Mouse (Mus musculus): ENCODE measurements around the gene 5730596B20Rik. TPM values are rescaled to one million over a fixed set of nuclear protein-coding genes. Genes with fewer than 3 reads are reported as not detected.

5730596B20Rik gene
- 0.10 and 0.46 TPM in 2 replicates for polyA plus RNA-seq (2014; fragmentation: Nextera tagmentation; extraction: Ambion mirVana)

DNA sequence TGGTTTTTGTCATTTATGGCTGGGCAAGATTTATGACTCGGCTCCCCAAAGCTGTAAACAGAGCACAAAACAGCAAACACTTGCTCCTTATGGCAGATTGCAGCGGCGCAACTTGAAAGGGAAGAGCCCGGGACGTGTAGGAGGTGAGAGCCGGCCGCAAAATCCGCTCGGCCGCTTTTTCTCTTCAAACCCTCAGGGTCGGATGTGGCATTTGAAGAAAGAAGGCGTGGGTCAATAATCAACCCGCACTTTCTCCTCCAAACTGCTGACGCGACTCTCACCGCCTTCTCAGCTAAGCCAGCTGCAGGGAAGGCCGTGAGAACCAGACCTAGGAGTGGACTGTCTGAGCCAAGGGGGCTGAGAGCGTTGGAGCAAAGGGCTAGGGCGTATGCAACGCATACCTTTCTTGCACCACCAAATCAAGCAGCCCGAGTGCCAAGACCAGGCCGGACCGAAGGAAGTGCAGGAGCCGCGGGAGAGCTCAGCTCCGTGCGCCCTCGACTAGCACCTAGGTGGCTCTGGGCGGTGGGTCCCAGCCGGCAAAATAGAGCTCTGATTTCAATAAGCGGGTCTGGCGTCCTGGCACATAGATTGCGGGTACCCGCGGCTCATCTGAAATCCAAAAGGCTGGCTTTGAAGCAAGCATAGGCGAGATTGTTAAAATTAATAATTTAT lies at the start of gene 5730596B20Rik:
Gene 5730596B20Rik, plus strand, starts transcription at position 438 of the 675 bp plus-strand sequence.
- Histone ChIP-seq H3K9ac (ENCODE audit: low read depth, low read length) (peak within 1 kb of the TSS; percentile 43; the same call in 1 of the 2 replicates), H3K4me2 (ENCODE audit: low read depth, low read length) (peak within 1 kb of the TSS; percentile 36), H3K27me3 (replicated peaks; ENCODE audit: control insufficient read depth, insufficient read depth, low read length) (peaks cover 98% of the 10 kb centered on the region), H3K4me1 (ENCODE audit: control insufficient read depth, insufficient read depth, low read length) (no peaks in the 10 kb centered on the region), H3K9me3 (ENCODE audit: control insufficient read depth, low read length) (no peaks in the 10 kb centered on the region), H3K4me3 (ENCODE audit: low read depth, low read length) (peak within 1 kb of the TSS; percentile 30; the same call in 1 of the 2 replicates), H3K36me3 (ENCODE audit: control insufficient read depth, insufficient read depth, low read length) (no peaks in the 10 kb centered on the region), H3K27ac (replicated peaks; ENCODE audit: low read depth, low read length) (no peak within 1 kb of the TSS; the same call in 1 of the 2 replicates)
- ATAC-seq (ENCODE audit: low read depth) (no peak), DNase-seq (ENCODE audit: low spot score) (no peak)
- WGBS = 2% methylated on average over 36 of the region's 36 CpGs

GRCm38 (mm10) chr6:52137841-52138535 lies 39.3 kb upstream of the 5730596B20Rik start:
- H3K4me1 ChIP-seq (ENCODE audit: control insufficient read depth, insufficient read depth, low read length) = no peaks in the 10 kb centered on the region
- peak; percentile 66 for DNase-seq (ENCODE audit: low spot score)
- H3K4me2 ChIP-seq (ENCODE audit: low read depth, low read length) = no peak overlapping the region
- ATAC-seq (ENCODE audit: low read depth) = no peak
- H3K36me3 ChIP-seq (ENCODE audit: control insufficient read depth, insufficient read depth, low read length) = no peaks in the 10 kb centered on the region
- H3K9me3 ChIP-seq (ENCODE audit: control insufficient read depth, low read length) = no peaks in the 10 kb centered on the region
- H3K27ac ChIP-seq (replicated peaks; ENCODE audit: low read depth, low read length) = no peak overlapping the region
- H3K9ac ChIP-seq (ENCODE audit: low read depth, low read length) = no peak overlapping the region
- peaks cover 1% of the 10 kb centered on the region; the same call in 1 of the 2 replicates for H3K27me3 ChIP-seq (replicated peaks; ENCODE audit: control insufficient read depth, insufficient read depth, low read length)
- 64% methylated on average over 9 of the region's 9 CpGs for WGBS
- H3K4me3 ChIP-seq (ENCODE audit: low read depth, low read length) = no peak overlapping the region

DNA sequence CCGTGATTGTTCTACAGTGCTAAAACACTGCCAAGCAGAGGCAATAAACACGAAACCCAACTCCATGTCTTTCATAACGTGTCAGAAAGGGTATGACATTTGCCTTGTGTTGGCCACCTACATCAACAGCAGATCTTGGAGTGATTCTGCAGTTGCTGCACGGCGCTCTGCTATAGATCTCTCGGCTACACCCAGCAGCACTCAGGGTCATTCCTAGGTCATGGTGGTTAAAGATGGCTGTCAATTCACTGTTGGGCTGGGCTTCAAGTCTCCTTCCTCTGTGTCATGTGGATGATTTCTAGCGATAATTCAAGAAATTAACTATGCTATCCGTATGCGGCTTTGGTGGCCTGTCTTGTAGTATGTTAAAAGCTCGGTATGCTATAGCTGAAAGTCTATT lies 38.7 kb upstream of the 5730596B20Rik start:
- Histone ChIP-seq H3K9ac (ENCODE audit: low read depth, low read length) (no peak overlapping the region), H3K4me2 (ENCODE audit: low read depth, low read length) (no peak overlapping the region), H3K4me3 (ENCODE audit: low read depth, low read length) (no peak overlapping the region), H3K36me3 (ENCODE audit: control insufficient read depth, insufficient read depth, low read length) (no peaks in the 10 kb centered on the region), H3K4me1 (ENCODE audit: control insufficient read depth, insufficient read depth, low read length) (no peaks in the 10 kb centered on the region), H3K27ac (replicated peaks; ENCODE audit: low read depth, low read length) (no peak overlapping the region), H3K27me3 (replicated peaks; ENCODE audit: control insufficient read depth, insufficient read depth, low read length) (no peaks in the 10 kb centered on the region), H3K9me3 (ENCODE audit: control insufficient read depth, low read length) (no peaks in the 10 kb centered on the region)
- no peak for ATAC-seq (ENCODE audit: low read depth)
- no peak for DNase-seq (ENCODE audit: low spot score)
- 62% methylated on average over 10 of the region's 10 CpGs for WGBS

- no peaks in the 10 kb centered on the region for H3K27me3 ChIP-seq (replicated peaks; ENCODE audit: control insufficient read depth, insufficient read depth, low read length)
- no peaks in the 10 kb centered on the region for H3K4me1 ChIP-seq (ENCODE audit: control insufficient read depth, insufficient read depth, low read length)
- H3K9me3 ChIP-seq (ENCODE audit: control insufficient read depth, low read length) = no peaks in the 10 kb centered on the region
- DNase-seq (ENCODE audit: low spot score) = no peak
- H3K36me3 ChIP-seq (ENCODE audit: control insufficient read depth, insufficient read depth, low read length) = no peaks in the 10 kb centered on the region
- no peak overlapping the region for H3K4me3 ChIP-seq (ENCODE audit: low read depth, low read length)
- WGBS = 80% methylated on average over 5 of the region's 5 CpGs
- H3K4me2 ChIP-seq (ENCODE audit: low read depth, low read length) = no peak overlapping the region
- ATAC-seq (ENCODE audit: low read depth) = no peak
- H3K27ac ChIP-seq (replicated peaks; ENCODE audit: low read depth, low read length) = no peak overlapping the region
- no peak overlapping the region for H3K9ac ChIP-seq (ENCODE audit: low read depth, low read length)
These were observed 38.2 kb upstream of the 5730596B20Rik start for GRCm38 (mm10) chr6:52139115-52139514.

DNA sequence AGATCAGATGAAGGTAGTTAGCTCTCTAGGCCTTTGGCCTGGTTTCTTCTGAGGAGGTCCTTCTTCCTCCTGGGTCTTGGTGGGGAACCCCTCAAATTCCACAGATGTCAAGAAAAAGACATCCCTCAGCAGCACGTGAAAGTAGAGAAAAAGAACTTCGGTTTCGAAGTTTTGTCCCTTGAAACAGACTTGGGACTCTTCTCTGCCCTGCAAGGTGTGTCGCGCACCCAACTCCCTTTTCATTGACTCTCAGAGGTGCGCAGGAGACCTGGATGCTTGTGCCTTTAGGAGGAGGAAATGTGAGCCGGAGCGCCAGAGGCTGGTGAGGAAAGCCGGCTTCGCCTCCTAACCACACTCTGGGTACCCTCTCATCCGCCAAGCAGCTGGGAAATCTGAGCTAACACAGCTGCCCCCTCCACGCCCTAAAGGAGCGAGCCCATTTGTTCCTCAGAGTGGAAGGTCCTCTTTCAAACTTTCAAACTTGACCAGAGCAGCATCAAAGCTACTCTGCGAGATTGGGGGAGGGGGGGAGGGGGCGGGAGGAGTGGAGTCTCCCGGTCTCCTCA lies 26.8 kb upstream of the 5730596B20Rik start:
- H3K27ac ChIP-seq (replicated peaks; ENCODE audit: low read depth, low read length) = no peak overlapping the region
- DNase-seq (ENCODE audit: low spot score) = peak; percentile 61
- peaks cover 87% of the 10 kb centered on the region for H3K27me3 ChIP-seq (replicated peaks; ENCODE audit: control insufficient read depth, insufficient read depth, low read length)
- no peak overlapping the region for H3K4me2 ChIP-seq (ENCODE audit: low read depth, low read length)
- H3K4me3 ChIP-seq (ENCODE audit: low read depth, low read length) = no peak overlapping the region
- WGBS = 6% methylated on average over 16 of the region's 16 CpGs
- no peak overlapping the region for H3K9ac ChIP-seq (ENCODE audit: low read depth, low read length)
- 0 out of 2 replicates have a peak, but pooled peaks have one; percentile 53 for ATAC-seq (ENCODE audit: low read depth)
- peaks cover 6% of the 10 kb centered on the region; the same call in 1 of the 2 replicates for H3K9me3 ChIP-seq (ENCODE audit: control insufficient read depth, low read length)
- no peaks in the 10 kb centered on the region for H3K4me1 ChIP-seq (ENCODE audit: control insufficient read depth, insufficient read depth, low read length)
- no peaks in the 10 kb centered on the region for H3K36me3 ChIP-seq (ENCODE audit: control insufficient read depth, insufficient read depth, low read length)

GRCm38 (mm10) chr6:52151571-52151970 lies 25.7 kb upstream of the 5730596B20Rik start:
- no peak overlapping the region for H3K27ac ChIP-seq (replicated peaks; ENCODE audit: low read depth, low read length)
- ATAC-seq (ENCODE audit: low read depth) = no peak
- H3K9ac ChIP-seq (ENCODE audit: low read depth, low read length) = no peak overlapping the region
- 12% methylated on average over 4 of the region's 4 CpGs for WGBS
- no peak for DNase-seq (ENCODE audit: low spot score)
- H3K4me3 ChIP-seq (ENCODE audit: low read depth, low read length) = no peak overlapping the region
- H3K36me3 ChIP-seq (ENCODE audit: control insufficient read depth, insufficient read depth, low read length) = no peaks in the 10 kb centered on the region
- H3K27me3 ChIP-seq (replicated peaks; ENCODE audit: control insufficient read depth, insufficient read depth, low read length) = peaks cover 93% of the 10 kb centered on the region
- H3K4me1 ChIP-seq (ENCODE audit: control insufficient read depth, insufficient read depth, low read length) = no peaks in the 10 kb centered on the region
- H3K4me2 ChIP-seq (ENCODE audit: low read depth, low read length) = no peak overlapping the region
- peaks cover 6% of the 10 kb centered on the region; the same call in 1 of the 2 replicates for H3K9me3 ChIP-seq (ENCODE audit: control insufficient read depth, low read length)

GRCm38 (mm10) chr6:52152226-52153193 lies 24.8 kb upstream of the 5730596B20Rik start:
- Histone ChIP-seq H3K9me3 (ENCODE audit: control insufficient read depth, low read length) (peaks cover 6% of the 10 kb centered on the region; the same call in 1 of the 2 replicates), H3K9ac (ENCODE audit: low read depth, low read length) (no peak overlapping the region), H3K4me2 (ENCODE audit: low read depth, low read length) (no peak overlapping the region), H3K4me3 (ENCODE audit: low read depth, low read length) (no peak overlapping the region), H3K27me3 (replicated peaks; ENCODE audit: control insufficient read depth, insufficient read depth, low read length) (peaks cover 94% of the 10 kb centered on the region), H3K27ac (replicated peaks; ENCODE audit: low read depth, low read length) (no peak overlapping the region), H3K36me3 (ENCODE audit: control insufficient read depth, insufficient read depth, low read length) (no peaks in the 10 kb centered on the region), H3K4me1 (ENCODE audit: control insufficient read depth, insufficient read depth, low read length) (no peaks in the 10 kb centered on the region)
- ATAC-seq (ENCODE audit: low read depth) = no peak
- 12% methylated on average over 16 of the region's 16 CpGs for WGBS
- DNase-seq (ENCODE audit: low spot score) = no peak

DNA sequence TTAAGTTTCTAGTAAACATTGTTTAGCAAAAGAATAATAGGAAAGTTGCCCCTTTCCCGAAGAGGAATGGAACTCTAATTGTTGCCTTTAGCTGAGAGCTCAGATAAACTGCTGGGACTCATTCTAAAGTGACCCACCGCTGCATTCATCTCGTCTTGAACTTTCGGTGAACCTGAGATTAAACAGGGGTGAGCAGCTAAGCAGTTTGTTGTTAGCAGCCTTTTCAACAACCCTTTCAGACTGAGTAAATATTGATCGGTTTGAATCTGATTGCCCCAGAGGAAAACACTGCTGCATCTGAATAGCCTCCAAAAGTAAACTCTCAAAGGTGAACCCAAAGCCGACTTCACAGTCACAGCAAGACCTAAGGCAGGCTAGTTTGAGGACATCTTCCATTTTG lies 24.0 kb upstream of the 5730596B20Rik start:
- no peaks in the 10 kb centered on the region for H3K36me3 ChIP-seq (ENCODE audit: control insufficient read depth, insufficient read depth, low read length)
- peaks cover under 1% of the 10 kb centered on the region; the same call in 1 of the 2 replicates for H3K4me1 ChIP-seq (ENCODE audit: control insufficient read depth, insufficient read depth, low read length)
- H3K4me2 ChIP-seq (ENCODE audit: low read depth, low read length) = no peak overlapping the region
- peaks cover 94% of the 10 kb centered on the region for H3K27me3 ChIP-seq (replicated peaks; ENCODE audit: control insufficient read depth, insufficient read depth, low read length)
- no peak overlapping the region for H3K9ac ChIP-seq (ENCODE audit: low read depth, low read length)
- no peak for ATAC-seq (ENCODE audit: low read depth)
- H3K27ac ChIP-seq (replicated peaks; ENCODE audit: low read depth, low read length) = no peak overlapping the region
- 9% methylated on average over 6 of the region's 6 CpGs for WGBS
- peaks cover 6% of the 10 kb centered on the region; the same call in 1 of the 2 replicates for H3K9me3 ChIP-seq (ENCODE audit: control insufficient read depth, low read length)
- H3K4me3 ChIP-seq (ENCODE audit: low read depth, low read length) = no peak overlapping the region
- no peak for DNase-seq (ENCODE audit: low spot score)
